9 mouse cellular contexts compared by ENCODE assay signal in the genomic region with DNA sequence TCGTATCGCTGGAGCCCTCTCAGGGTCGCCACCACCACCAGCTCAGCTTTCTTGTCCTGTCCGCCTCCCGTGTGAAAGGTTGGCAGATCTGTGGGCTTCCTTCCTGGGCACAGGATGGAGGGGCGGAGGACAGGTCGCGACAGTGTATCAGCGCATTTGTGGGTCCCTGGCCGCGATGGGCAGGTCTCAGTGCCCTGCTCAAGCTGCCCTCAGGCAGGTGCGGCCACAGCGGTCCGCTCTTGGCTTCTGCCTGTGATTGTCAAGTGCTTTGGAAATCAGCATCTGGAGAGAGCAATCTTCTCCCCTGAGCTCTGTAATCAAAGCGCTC.
A peak's percentile ranks its signal among the peaks of the same experiment; 100 is the strongest.
DNase-seq lines count a peak whose midpoint lies in the region; ATAC-seq and TF ChIP-seq lines count a peak whose summit lies in the region.
"Had no signal": no experiment of that assay in that cellular context is flagged by ENCODE, and none has a peak within 500 bp of the region (broad histone marks: within the 10 kb centered on the region; RNA-seq: fewer than 3 reads in every experiment).

No protein-coding gene starts in this region.

- H3K36me3 ChIP-seq in E14TG2a.4 (ENCODE audit: insufficient read depth, low read length), result no peaks in the 10 kb centered on the region
- H3K36me3 ChIP-seq in embryonic facial prominence, embryonic 15.5 days, result no peaks in the 10 kb centered on the region
- no peaks in the 10 kb centered on the region for H3K36me3 ChIP-seq in limb, embryonic 10.5 days
- H3K36me3 ChIP-seq: limb, embryonic 15.5 days had no signal

- peak; percentile 5 for DNase-seq in embryo, embryonic 10.5 days (ENCODE audit: low spot score)
- no peak for DNase-seq in embryo, embryonic 11 days
- DNase-seq in limb, embryonic 10.5 days (ENCODE audit: low spot score), result no peak
- no peak for DNase-seq in spleen, adult 12 weeks (ENCODE audit: low spot score)
- no peak for DNase-seq in adrenal gland, postnatal 14 days
- DNase-seq in gastrocnemius, adult 18-20 months (ENCODE audit: low spot score), result no peak

- H3K9me3 ChIP-seq in E14TG2a.4 (ENCODE audit: low read length), result no peaks in the 10 kb centered on the region
- H3K9me3 ChIP-seq in embryonic facial prominence, embryonic 15.5 days (replicated peaks), result no peaks in the 10 kb centered on the region
- H3K9me3 ChIP-seq in limb, embryonic 10.5 days (replicated peaks), result no peaks in the 10 kb centered on the region
- H3K9me3 ChIP-seq: limb, embryonic 15.5 days had no signal

- H3K4me2 ChIP-seq in embryonic facial prominence, embryonic 15.5 days (replicated peaks), result peak overlapping the region; percentile 48

- no peak overlapping the region for H3K27ac ChIP-seq in embryonic facial prominence, embryonic 15.5 days (replicated peaks)
- no peak overlapping the region for H3K27ac ChIP-seq in limb, embryonic 10.5 days
- H3K27ac ChIP-seq: limb, embryonic 15.5 days had no signal

- H3K4me1 ChIP-seq in E14TG2a.4 (replicated peaks; ENCODE audit: low read depth, low read length), result peaks cover 15% of the 10 kb centered on the region
- H3K4me1 ChIP-seq in embryonic facial prominence, embryonic 15.5 days, result peaks cover 10% of the 10 kb centered on the region
- peaks cover 12% of the 10 kb centered on the region; the same call in 1 of the 2 replicates for H3K4me1 ChIP-seq in limb, embryonic 10.5 days

- no peak overlapping the region for H3K9ac ChIP-seq in embryonic facial prominence, embryonic 15.5 days
- H3K9ac ChIP-seq: limb, embryonic 15.5 days had no signal

- no peak for ATAC-seq in embryonic facial prominence, embryonic 15.5 days (ENCODE audit: insufficient number of reproducible peaks, low FRiP score, low TSS enrichment, low read depth)

- peaks cover 48% of the 10 kb centered on the region for H3K27me3 ChIP-seq in E14TG2a.4 (ENCODE audit: insufficient read depth, low read length)
- H3K27me3 ChIP-seq in embryonic facial prominence, embryonic 15.5 days, result peaks cover 30% of the 10 kb centered on the region
- H3K27me3 ChIP-seq in limb, embryonic 10.5 days (ENCODE audit: low read depth, poor library complexity, severe bottlenecking), result peaks cover 38% of the 10 kb centered on the region

- H3K4me3 ChIP-seq in E14TG2a.4 (replicated peaks; ENCODE audit: low read length), result peak overlapping the region; percentile 81
- peak overlapping the region; percentile 17 for H3K4me3 ChIP-seq in embryonic facial prominence, embryonic 15.5 days (replicated peaks)
- H3K4me3 ChIP-seq in limb, embryonic 10.5 days, result peak overlapping the region; percentile 42

- 4% methylated on average over 15 of the region's 15 CpGs for WGBS in embryonic facial prominence, embryonic 15.5 days
- 5% methylated on average over 15 of the region's 15 CpGs for WGBS in limb, embryonic 10.5 days

- TF ChIP-seq CTCF in E14TG2a.4 (conservative IDR thresholded peaks at IDR 0.05; ENCODE audit: low read length), result no peak

Comparison
In these comparisons a context has a peak if more than half of its experiments do, and no peak if none do; other contexts are left out.
1. H3K4me3 ChIP-seq: peak in every context shown above with its lines; median percentile 81 in E14TG2a.4; 42 in limb, embryonic 10.5 days; 17 in embryonic facial prominence, embryonic 15.5 days.